Mouse (Mus musculus): ENCODE measurements around the gene Kif1a. TPM values are rescaled to one million over a fixed set of nuclear protein-coding genes. Genes with fewer than 3 reads are reported as not detected.

Kif1a gene
- polyA plus RNA-seq, 1 experiment from 2014 or later = 519 TPM

GRCm38 (mm10) chr1:92989891-92990290 is 111.9 kb downstream of the Kif1a start:
- WGBS = 78% methylated on average over 4 of the region's 4 CpGs

DNA sequence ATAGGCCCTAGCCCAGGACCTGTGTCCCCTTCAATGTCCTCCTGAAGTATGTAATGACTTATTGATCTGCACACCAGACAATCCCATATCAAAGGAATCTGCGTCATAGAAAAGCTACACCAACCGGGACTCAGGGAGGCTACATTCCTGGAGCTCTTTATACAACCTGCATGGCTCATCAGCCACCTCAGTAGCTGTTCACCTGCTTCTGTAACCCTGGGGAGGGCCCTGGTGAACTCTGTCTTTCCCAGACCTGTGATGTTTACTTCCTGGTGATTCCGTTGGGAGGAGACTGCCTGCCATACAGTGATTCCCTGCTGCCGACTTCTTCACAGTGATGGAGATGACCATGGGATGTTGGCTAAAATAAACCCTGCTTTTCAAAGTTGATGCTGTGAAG is 112.9 kb downstream of the Kif1a start:
- H3K36me3 ChIP-seq (ENCODE audit: control insufficient read depth, insufficient read depth, low read length) = no peaks in the 10 kb centered on the region
- H3K9ac ChIP-seq (ENCODE audit: low read depth, low read length) = no peak overlapping the region
- WGBS = 85% methylated on average over 4 of the region's 4 CpGs
- H3K9me3 ChIP-seq (replicated peaks; ENCODE audit: control insufficient read depth, low read length, poor library complexity, severe bottlenecking) = no peaks in the 10 kb centered on the region
- no peak for ATAC-seq
- no peak overlapping the region for H3K27ac ChIP-seq (ENCODE audit: low read length)
- no peaks in the 10 kb centered on the region for H3K27me3 ChIP-seq (ENCODE audit: control insufficient read depth, insufficient read depth, low read depth, low read length)
- H3K4me3 ChIP-seq (ENCODE audit: low read depth, low read length) = no peak overlapping the region
- no peak overlapping the region for H3K4me2 ChIP-seq (ENCODE audit: low read length)
- H3K4me1 ChIP-seq (ENCODE audit: control insufficient read depth, insufficient read depth, low read length) = no peaks in the 10 kb centered on the region

More at GRCm38 (mm10) chr1:92989891-92990290, 111.9 kb downstream of the Kif1a start:
- ATAC-seq = no peak
- no peaks in the 10 kb centered on the region for H3K36me3 ChIP-seq (ENCODE audit: control insufficient read depth, insufficient read depth, low read length)
- no peak overlapping the region for H3K4me3 ChIP-seq (ENCODE audit: low read depth, low read length)
- H3K4me2 ChIP-seq (ENCODE audit: low read length) = no peak overlapping the region
- H3K9ac ChIP-seq (ENCODE audit: low read depth, low read length) = no peak overlapping the region
- no peaks in the 10 kb centered on the region for H3K4me1 ChIP-seq (ENCODE audit: control insufficient read depth, insufficient read depth, low read length)
- no peaks in the 10 kb centered on the region for H3K27me3 ChIP-seq (ENCODE audit: control insufficient read depth, insufficient read depth, low read depth, low read length)
- H3K27ac ChIP-seq (ENCODE audit: low read length) = no peak overlapping the region
- H3K9me3 ChIP-seq (replicated peaks; ENCODE audit: control insufficient read depth, low read length, poor library complexity, severe bottlenecking) = no peaks in the 10 kb centered on the region

GRCm38 (mm10) chr1:92984999-92985398 is 116.8 kb downstream of the Kif1a start:
- Histone ChIP-seq H3K36me3 (ENCODE audit: control insufficient read depth, insufficient read depth, low read length) (no peaks in the 10 kb centered on the region), H3K27ac (ENCODE audit: low read length) (no peak overlapping the region), H3K4me3 (ENCODE audit: low read depth, low read length) (no peak overlapping the region), H3K27me3 (ENCODE audit: control insufficient read depth, insufficient read depth, low read depth, low read length) (no peaks in the 10 kb centered on the region), H3K9ac (ENCODE audit: low read depth, low read length) (no peak overlapping the region), H3K4me1 (ENCODE audit: control insufficient read depth, insufficient read depth, low read length) (no peaks in the 10 kb centered on the region), H3K4me2 (ENCODE audit: low read length) (no peak overlapping the region), H3K9me3 (replicated peaks; ENCODE audit: control insufficient read depth, low read length, poor library complexity, severe bottlenecking) (no peaks in the 10 kb centered on the region)
- WGBS = 90% methylated on average over 5 of the region's 5 CpGs
- no peak for ATAC-seq

DNA sequence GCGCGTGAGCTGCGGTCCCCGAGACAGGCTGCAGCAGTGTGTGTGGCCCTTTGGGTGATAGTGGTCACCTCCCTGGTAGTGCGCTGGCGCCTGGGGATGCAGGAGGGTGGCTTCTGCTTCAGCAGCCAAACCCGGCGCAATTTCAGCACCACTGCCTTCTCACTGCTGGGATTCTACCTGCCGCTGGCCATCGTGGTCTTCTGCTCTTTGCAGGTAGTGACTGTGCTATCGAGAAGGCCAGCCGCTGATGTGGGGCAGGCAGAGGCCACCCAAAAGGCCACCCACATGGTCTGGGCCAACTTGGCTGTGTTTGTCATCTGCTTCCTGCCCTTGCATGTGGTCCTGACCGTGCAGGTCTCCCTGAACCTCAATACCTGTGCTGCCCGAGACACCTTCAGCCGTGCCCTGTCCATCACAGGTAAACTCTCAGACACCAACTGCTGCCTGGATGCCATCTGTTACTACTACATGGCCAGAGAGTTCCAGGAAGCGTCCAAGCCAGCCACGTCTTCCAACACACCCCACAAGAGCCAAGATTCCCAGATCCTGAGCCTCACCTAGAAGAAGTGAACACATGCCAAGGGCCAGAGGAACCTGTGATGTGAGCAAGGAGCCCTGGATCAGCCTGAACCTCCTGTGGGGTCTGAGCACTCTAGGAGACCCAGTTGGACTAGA is 118.7 kb downstream of the Kif1a start:
- no peak overlapping the region for H3K4me3 ChIP-seq (ENCODE audit: low read depth, low read length)
- no peak overlapping the region for H3K9ac ChIP-seq (ENCODE audit: low read depth, low read length)
- no peak overlapping the region for H3K4me2 ChIP-seq (ENCODE audit: low read length)
- ATAC-seq = no peak
- no peaks in the 10 kb centered on the region for H3K4me1 ChIP-seq (ENCODE audit: control insufficient read depth, insufficient read depth, low read length)
- no peaks in the 10 kb centered on the region for H3K9me3 ChIP-seq (replicated peaks; ENCODE audit: control insufficient read depth, low read length, poor library complexity, severe bottlenecking)
- no peaks in the 10 kb centered on the region for H3K36me3 ChIP-seq (ENCODE audit: control insufficient read depth, insufficient read depth, low read length)
- 93% methylated on average over 17 of the region's 17 CpGs for WGBS
- no peaks in the 10 kb centered on the region for H3K27me3 ChIP-seq (ENCODE audit: control insufficient read depth, insufficient read depth, low read depth, low read length)
- no peak overlapping the region for H3K27ac ChIP-seq (ENCODE audit: low read length)

GRCm38 (mm10) chr1:92981056-92981845 is 120.5 kb downstream of the Kif1a start:
- H3K27me3 ChIP-seq (ENCODE audit: control insufficient read depth, insufficient read depth, low read depth, low read length) = no peaks in the 10 kb centered on the region
- no peak overlapping the region for H3K27ac ChIP-seq (ENCODE audit: low read length)
- 88% methylated on average over 7 of the region's 7 CpGs for WGBS
- no peaks in the 10 kb centered on the region for H3K4me1 ChIP-seq (ENCODE audit: control insufficient read depth, insufficient read depth, low read length)
- no peaks in the 10 kb centered on the region for H3K9me3 ChIP-seq (replicated peaks; ENCODE audit: control insufficient read depth, low read length, poor library complexity, severe bottlenecking)
- H3K4me3 ChIP-seq (ENCODE audit: low read depth, low read length) = no peak overlapping the region
- H3K36me3 ChIP-seq (ENCODE audit: control insufficient read depth, insufficient read depth, low read length) = no peaks in the 10 kb centered on the region
- ATAC-seq = no peak
- H3K4me2 ChIP-seq (ENCODE audit: low read length) = no peak overlapping the region
- no peak overlapping the region for H3K9ac ChIP-seq (ENCODE audit: low read depth, low read length)

DNA sequence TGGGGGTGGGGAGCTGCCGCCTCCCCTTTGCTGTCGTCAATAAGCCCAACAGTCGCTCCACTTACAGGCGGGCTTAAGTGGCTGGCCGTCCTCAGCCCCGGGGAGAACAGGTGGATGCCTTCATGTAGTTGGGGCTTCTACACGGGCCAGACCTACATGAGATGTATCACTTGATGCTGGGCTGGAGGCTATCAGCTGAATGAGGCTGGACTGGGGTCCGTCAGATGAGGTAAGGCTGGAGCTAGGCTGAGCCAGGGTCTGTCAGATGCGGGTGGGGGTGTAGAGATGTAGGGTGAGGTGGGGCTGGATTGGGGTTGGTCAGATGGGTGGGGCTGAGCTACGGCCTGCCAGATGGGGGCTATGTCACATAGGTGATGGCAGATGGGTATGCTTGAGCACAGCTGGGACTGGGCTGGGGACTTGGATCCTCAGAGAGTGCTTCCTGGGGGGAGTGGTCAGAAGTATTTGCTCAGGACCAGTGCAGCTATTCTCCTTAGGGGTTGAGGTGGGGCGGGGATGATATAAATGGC is 122.6 kb downstream of the Kif1a start:
- Histone ChIP-seq H3K9ac (ENCODE audit: low read depth, low read length) (no peak overlapping the region), H3K4me1 (ENCODE audit: control insufficient read depth, insufficient read depth, low read length) (no peaks in the 10 kb centered on the region), H3K27ac (ENCODE audit: low read length) (no peak overlapping the region), H3K9me3 (replicated peaks; ENCODE audit: control insufficient read depth, low read length, poor library complexity, severe bottlenecking) (no peaks in the 10 kb centered on the region), H3K27me3 (ENCODE audit: control insufficient read depth, insufficient read depth, low read depth, low read length) (no peaks in the 10 kb centered on the region), H3K4me2 (ENCODE audit: low read length) (no peak overlapping the region), H3K4me3 (ENCODE audit: low read depth, low read length) (no peak overlapping the region), H3K36me3 (ENCODE audit: control insufficient read depth, insufficient read depth, low read length) (no peaks in the 10 kb centered on the region)
- ATAC-seq = no peak
- WGBS = 46% methylated on average over 11 of the region's 11 CpGs

DNA sequence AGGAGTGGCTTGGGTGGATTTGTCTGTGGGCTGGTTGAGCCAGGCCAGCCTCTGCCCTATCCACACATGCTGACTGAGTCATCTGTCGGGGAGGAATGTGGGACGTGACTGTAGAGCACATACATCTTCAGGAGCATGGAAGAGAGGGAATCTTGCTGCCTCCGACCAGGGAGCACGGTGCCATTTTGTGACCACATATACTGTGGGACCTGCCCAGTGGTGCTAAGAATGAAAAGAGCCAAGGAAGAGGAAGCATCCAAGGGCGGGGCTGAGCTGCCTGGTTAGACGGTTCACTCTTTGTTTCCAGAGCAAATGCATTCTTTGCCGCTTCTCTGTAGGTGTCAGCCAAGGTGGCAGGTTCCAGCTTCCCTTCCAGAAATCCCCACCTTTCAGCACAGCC is 123.1 kb downstream of the Kif1a start:
- Histone ChIP-seq H3K4me2 (ENCODE audit: low read length) (no peak overlapping the region), H3K9me3 (replicated peaks; ENCODE audit: control insufficient read depth, low read length, poor library complexity, severe bottlenecking) (no peaks in the 10 kb centered on the region), H3K27ac (ENCODE audit: low read length) (no peak overlapping the region), H3K36me3 (ENCODE audit: control insufficient read depth, insufficient read depth, low read length) (no peaks in the 10 kb centered on the region), H3K9ac (ENCODE audit: low read depth, low read length) (no peak overlapping the region), H3K4me3 (ENCODE audit: low read depth, low read length) (no peak overlapping the region), H3K27me3 (ENCODE audit: control insufficient read depth, insufficient read depth, low read depth, low read length) (no peaks in the 10 kb centered on the region), H3K4me1 (ENCODE audit: control insufficient read depth, insufficient read depth, low read length) (no peaks in the 10 kb centered on the region)
- no peak for ATAC-seq
- 47% methylated on average over 7 of the region's 7 CpGs for WGBS

DNA sequence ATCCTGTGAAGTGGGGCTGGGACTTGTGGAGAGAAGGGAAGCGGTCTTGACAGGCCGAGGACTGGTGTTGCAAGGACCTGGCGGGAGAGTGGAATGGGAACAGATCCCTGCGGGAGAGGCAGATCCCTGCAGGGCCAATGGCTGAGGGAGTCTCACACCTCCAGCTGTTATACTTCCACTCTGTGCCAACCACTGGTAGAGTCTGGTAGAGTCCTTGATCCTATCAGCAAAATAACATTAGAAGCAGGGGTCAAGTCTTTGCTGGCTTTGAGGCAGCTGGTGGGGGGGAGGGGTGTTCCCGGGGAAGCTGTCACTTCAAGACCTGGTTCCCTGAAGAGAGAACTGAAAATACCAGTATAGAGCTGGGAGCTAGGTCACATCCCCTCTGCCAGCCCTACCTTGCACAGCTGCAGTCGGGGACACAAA is 125.6 kb downstream of the Kif1a start:
- no peak overlapping the region for H3K27ac ChIP-seq (ENCODE audit: low read length)
- 57% methylated on average over 6 of the region's 6 CpGs for WGBS
- no peaks in the 10 kb centered on the region for H3K27me3 ChIP-seq (ENCODE audit: control insufficient read depth, insufficient read depth, low read depth, low read length)
- H3K9ac ChIP-seq (ENCODE audit: low read depth, low read length) = no peak overlapping the region
- no peaks in the 10 kb centered on the region for H3K4me1 ChIP-seq (ENCODE audit: control insufficient read depth, insufficient read depth, low read length)
- H3K4me2 ChIP-seq (ENCODE audit: low read length) = no peak overlapping the region
- no peaks in the 10 kb centered on the region for H3K9me3 ChIP-seq (replicated peaks; ENCODE audit: control insufficient read depth, low read length, poor library complexity, severe bottlenecking)
- no peaks in the 10 kb centered on the region for H3K36me3 ChIP-seq (ENCODE audit: control insufficient read depth, insufficient read depth, low read length)
- no peak for ATAC-seq
- H3K4me3 ChIP-seq (ENCODE audit: low read depth, low read length) = no peak overlapping the region

GRCm38 (mm10) chr1:92972854-92973253 is 128.9 kb downstream of the Kif1a start:
- H3K4me3 ChIP-seq (ENCODE audit: low read depth, low read length) = no peak overlapping the region
- H3K9ac ChIP-seq (ENCODE audit: low read depth, low read length) = no peak overlapping the region
- H3K27ac ChIP-seq (ENCODE audit: low read length) = no peak overlapping the region
- no peaks in the 10 kb centered on the region for H3K36me3 ChIP-seq (ENCODE audit: control insufficient read depth, insufficient read depth, low read length)
- 60% methylated on average over 1 of the region's 1 CpGs for WGBS
- ATAC-seq = no peak
- H3K4me1 ChIP-seq (ENCODE audit: control insufficient read depth, insufficient read depth, low read length) = no peaks in the 10 kb centered on the region
- H3K9me3 ChIP-seq (replicated peaks; ENCODE audit: control insufficient read depth, low read length, poor library complexity, severe bottlenecking) = no peaks in the 10 kb centered on the region
- no peaks in the 10 kb centered on the region for H3K27me3 ChIP-seq (ENCODE audit: control insufficient read depth, insufficient read depth, low read depth, low read length)
- H3K4me2 ChIP-seq (ENCODE audit: low read length) = no peak overlapping the region

All from midbrain, embryonic 16.5 days (tissue).